Mouse (Mus musculus) ES-E14 (cell line): ENCODE measurements around the gene Xpr1. TPM values are rescaled to one million over a fixed set of nuclear protein-coding genes. Genes with fewer than 3 reads are reported as not detected.

ENCODE experiments used
- DNase-seq: peaks from one replicate; pipeline ENCODE4 v3.0.0-alpha.2; 2013; ENCODE audit warnings: low read depth, low spot score
- H3K27ac ChIP-seq: 2 replicates; pipeline ENCODE4 v1.5.1; 2012; ENCODE audit warnings: low read depth, mild to moderate bottlenecking, low read length, moderate library complexity, mixed read lengths; ENCODE audit not compliant: poor library complexity, insufficient read depth, severe bottlenecking
- H3K36me3 ChIP-seq: 2 replicates; pipeline ENCODE4 v1.6.1; 2012; ENCODE audit warnings: mild to moderate bottlenecking, low read length, moderate library complexity, mixed read lengths; ENCODE audit not compliant: control insufficient read depth, poor library complexity, insufficient read depth, severe bottlenecking
- H3K4me1 ChIP-seq, 2 experiments: fragments of 150-350 bp in 1 of 2; sonication (generic) in 1 of 2; 2 replicates each; pipeline ENCODE4 v1.6.1; 2012; ENCODE audit warnings: low read length in 2 of 2, mild to moderate bottlenecking in 1 of 2, mixed read lengths in 1 of 2; ENCODE audit not compliant: control insufficient read depth in 2 of 2, insufficient read depth in 2 of 2, poor library complexity in 1 of 2
- H3K4me3 ChIP-seq, 2 experiments: fragments of 150-350 bp in 1 of 2; sonication (generic) in 1 of 2; 2 replicates each; pipeline ENCODE4 v1.5.1; 2012; ENCODE audit warnings: low read length in 2 of 2, low read depth in 1 of 2, mild to moderate bottlenecking in 1 of 2, mixed read lengths in 1 of 2; ENCODE audit not compliant: insufficient read depth in 1 of 2, poor library complexity in 1 of 2, severe bottlenecking in 1 of 2
- H3K9ac ChIP-seq: 2 replicates; pipeline ENCODE4 v1.6.1; 2012; ENCODE audit warnings: low read depth, mild to moderate bottlenecking, low read length, mixed read lengths; ENCODE audit not compliant: poor library complexity, insufficient read depth, severe bottlenecking
- H3K9me3 ChIP-seq: fragments of 150-350 bp; sonication (generic); 2 replicates; pipeline ENCODE4 v1.6.1; 2012; ENCODE audit warnings: low read depth, mild to moderate bottlenecking, low read length; ENCODE audit not compliant: control insufficient read depth, insufficient read depth
- CHD2 ChIP-seq: IDR thresholded peaks from 2 replicates; pipeline ENCODE4 v1.6.1; 2014; ENCODE audit warnings: mild to moderate bottlenecking, low read depth, low read length, inconsistent platforms
- HCFC1 ChIP-seq: IDR thresholded peaks from 2 replicates; pipeline ENCODE4 v1.6.1; 2012; ENCODE audit warnings: low read length, inconsistent platforms, borderline replicate concordance; ENCODE audit not compliant: insufficient read depth
- MAFK ChIP-seq: IDR thresholded peaks from 2 replicates; pipeline ENCODE4 v1.6.1; 2014; ENCODE audit warnings: mild to moderate bottlenecking, low read depth, low read length, inconsistent platforms; ENCODE audit not compliant: insufficient read depth
- ZC3H11A ChIP-seq: IDR thresholded peaks from 2 replicates; pipeline ENCODE4 v1.6.1; 2012; ENCODE audit warnings: low read depth, mild to moderate bottlenecking, inconsistent platforms, low read length, borderline replicate concordance
- ZNF384 ChIP-seq: IDR thresholded peaks from 2 replicates; pipeline ENCODE4 v1.6.1; 2012; ENCODE audit warnings: low read depth, low read length, inconsistent platforms
- in situ Hi-C, 2 experiments: fragments of 600-800 bp; cut with MboI; formaldehyde crosslinking; loops; one replicate each; pipeline ENCODE4 v1.15.1; 2025; ENCODE audit warnings: low sequenced_read_pairs in 2 of 2, inconsistent platforms in 1 of 2; ENCODE audit not compliant: unreplicated experiment in 2 of 2
- total RNA-seq: library from RNA; depleted of rRNA; stranded (reverse); fragments of 300-350 nt; gene quantifications from 2 replicates; pipeline ENCODE4 v1.2.3, GENCODE M21; 2012

Xpr1 gene
- total RNA-seq, 1 experiment, result 13.5 TPM

DNA sequence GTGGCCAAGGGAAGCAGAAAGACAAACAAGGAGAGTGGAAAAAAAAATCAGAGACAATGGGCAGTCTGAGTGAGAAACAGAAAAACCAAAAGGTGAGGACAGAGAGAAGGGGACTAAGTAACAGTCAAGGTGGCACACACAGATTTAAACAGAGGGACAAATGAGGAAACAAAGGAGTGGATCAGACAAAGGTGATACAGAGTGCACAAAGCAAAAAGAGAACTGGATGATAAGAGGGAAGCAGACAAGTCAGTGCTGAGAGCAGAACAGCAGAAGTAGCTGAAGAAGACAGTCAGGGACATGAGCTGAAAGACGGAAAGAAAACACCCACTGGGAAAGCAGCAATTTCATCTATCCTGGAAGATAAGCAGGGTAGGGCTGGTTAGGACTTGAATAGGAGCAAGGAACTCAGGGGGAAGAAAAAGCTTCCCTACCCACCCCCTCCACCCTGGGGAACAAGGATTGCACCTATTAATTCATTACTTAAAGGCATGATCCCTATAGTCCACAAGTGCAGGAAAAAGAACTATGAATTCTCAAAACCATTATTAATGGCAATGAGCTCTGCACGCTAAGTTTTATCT lies 47.0 kb downstream of the Xpr1 start:
- Histone ChIP-seq H3K4me1 (no peaks in the 10 kb centered on the region), H3K4me3 (no peak overlapping the region), H3K9ac (no peak overlapping the region), H3K27ac (no peak overlapping the region), H3K9me3 (no peaks in the 10 kb centered on the region), H3K36me3 (no peaks in the 10 kb centered on the region)
- no peak for DNase-seq
- TF ChIP-seq CHD2, result no peak
- in situ Hi-C loops, result no loop called here

DNA sequence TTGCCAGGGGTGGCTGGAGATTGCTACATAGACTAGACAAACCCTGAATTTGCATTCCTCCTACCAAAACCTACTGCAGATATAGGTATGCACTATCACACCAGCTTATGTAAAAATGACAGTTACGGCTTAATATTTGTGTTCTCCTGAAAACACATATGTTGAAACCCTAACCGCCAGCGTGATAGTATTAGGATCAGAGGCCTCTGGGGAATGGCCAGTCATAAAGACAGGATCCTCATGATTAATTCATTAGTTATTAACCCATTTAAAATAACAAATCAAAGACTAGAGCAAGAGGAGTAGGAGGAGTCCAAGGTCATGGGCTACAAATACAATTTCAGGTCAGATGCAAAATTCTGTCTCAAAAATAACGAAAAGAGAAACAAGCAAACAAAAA lies 50.8 kb downstream of the Xpr1 start:
- Histone ChIP-seq H3K9me3 (no peaks in the 10 kb centered on the region), H3K4me3 (no peak overlapping the region), H3K36me3 (no peaks in the 10 kb centered on the region), H3K4me1 (no peaks in the 10 kb centered on the region), H3K9ac (no peak overlapping the region), H3K27ac (no peak overlapping the region)
- TF ChIP-seq MAFK, result no peak
- TF ChIP-seq ZC3H11A, result no peak
- no peak for DNase-seq
- in situ Hi-C loops, result no loop called here

DNA sequence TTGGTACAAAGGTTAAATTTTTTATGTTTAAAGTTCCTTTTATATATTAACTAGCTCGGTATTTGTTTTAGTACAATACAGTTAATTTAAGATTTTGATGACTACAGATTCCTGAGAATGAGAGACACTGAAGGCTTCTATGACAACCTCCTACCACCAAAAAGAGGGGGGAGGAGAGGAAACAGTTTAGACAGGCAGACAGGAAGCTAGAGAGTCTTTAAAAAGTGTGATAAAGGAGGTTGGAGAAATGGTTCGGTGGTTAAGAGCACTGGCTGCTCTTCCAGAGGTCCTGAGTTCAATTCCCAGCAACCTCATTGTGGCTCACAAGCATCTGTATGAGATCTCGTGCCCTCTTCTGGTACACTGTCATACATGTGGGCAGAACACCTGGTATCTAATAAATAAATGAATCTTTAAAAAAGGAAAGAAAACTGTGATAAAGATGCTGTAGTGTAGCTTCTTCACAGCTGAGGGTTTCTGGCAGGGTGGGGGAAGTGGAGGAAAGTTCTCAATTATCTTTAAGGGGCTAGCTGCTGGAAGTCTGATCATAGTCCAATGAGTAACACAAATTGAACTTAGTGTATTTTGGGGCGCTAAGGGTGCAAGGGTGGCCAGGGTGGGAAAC lies 55.6 kb downstream of the Xpr1 start:
- H3K4me3 ChIP-seq, result no peak overlapping the region
- TF ChIP-seq ZNF384, result no peak
- no peak for TF ChIP-seq ZC3H11A
- TF ChIP-seq CHD2, result no peak
- no peak for TF ChIP-seq HCFC1
- in situ Hi-C loops, result no loop called here
- no peaks in the 10 kb centered on the region for H3K4me1 ChIP-seq
- no peak overlapping the region for H3K27ac ChIP-seq
- H3K9me3 ChIP-seq, result no peaks in the 10 kb centered on the region
- H3K9ac ChIP-seq, result no peak overlapping the region
- no peaks in the 10 kb centered on the region for H3K36me3 ChIP-seq
- DNase-seq, result no peak

DNA sequence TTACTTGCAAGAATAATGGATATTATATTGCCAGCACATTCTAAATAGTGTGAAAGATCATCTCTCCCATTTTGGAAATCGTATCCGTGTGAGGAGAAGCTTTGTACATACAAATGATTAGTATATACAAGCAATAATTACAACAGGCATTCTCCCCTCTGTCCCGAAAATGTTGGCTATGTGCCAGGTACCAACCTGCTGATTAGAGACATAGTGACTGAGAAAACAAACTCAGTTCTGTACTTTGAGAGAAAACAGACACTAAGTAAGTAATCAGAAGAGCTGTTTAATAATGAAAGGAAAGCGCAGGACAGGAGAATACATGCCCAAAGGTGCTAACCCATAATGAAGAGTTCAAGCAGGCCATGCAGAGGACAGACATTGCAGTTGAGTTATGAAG lies 64.1 kb downstream of the Xpr1 start:
- no peaks in the 10 kb centered on the region for H3K4me1 ChIP-seq
- H3K4me3 ChIP-seq, result no peak overlapping the region
- H3K27ac ChIP-seq, result no peak overlapping the region
- H3K36me3 ChIP-seq, result no peaks in the 10 kb centered on the region
- DNase-seq, result no peak
- TF ChIP-seq ZNF384, result no peak
- TF ChIP-seq ZC3H11A, result no peak
- TF ChIP-seq CHD2, result no peak
- TF ChIP-seq HCFC1, result no peak
- no peak for TF ChIP-seq MAFK
- no peak overlapping the region for H3K9ac ChIP-seq
- H3K9me3 ChIP-seq, result no peaks in the 10 kb centered on the region
- in situ Hi-C loops, result no loop called here

DNA sequence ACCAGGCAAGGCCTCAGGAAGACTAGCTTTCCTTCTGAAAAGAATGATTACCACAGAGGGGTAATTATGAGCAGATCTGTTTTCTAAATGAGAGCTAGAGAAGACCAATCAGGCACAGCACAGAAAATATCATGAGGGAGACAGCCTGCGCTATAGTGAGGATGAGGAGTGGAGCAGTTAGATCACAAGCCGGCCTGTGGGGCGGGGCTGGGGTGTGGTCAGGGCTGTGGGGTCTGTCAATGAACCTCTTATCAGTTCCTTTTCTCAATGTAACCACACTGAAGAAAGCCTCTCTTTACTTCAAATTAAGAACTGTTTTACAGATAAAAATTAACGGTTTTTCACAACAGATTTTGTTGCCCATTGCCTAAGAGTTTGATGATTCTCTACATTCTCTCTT lies 65.7 kb downstream of the Xpr1 start:
- no peaks in the 10 kb centered on the region for H3K4me1 ChIP-seq
- no peaks in the 10 kb centered on the region for H3K9me3 ChIP-seq
- H3K36me3 ChIP-seq, result no peaks in the 10 kb centered on the region
- no peak for DNase-seq
- in situ Hi-C loops, result no loop called here
- no peak overlapping the region for H3K27ac ChIP-seq
- TF ChIP-seq HCFC1 (no peak), MAFK (no peak), CHD2 (no peak), ZC3H11A (no peak), ZNF384 (no peak)
- no peak overlapping the region for H3K4me3 ChIP-seq
- H3K9ac ChIP-seq, result no peak overlapping the region
